Mouse (Mus musculus) limb, embryonic 13.5 days (tissue): ENCODE measurements around the gene Obox2. TPM values are rescaled to one million over a fixed set of nuclear protein-coding genes. Genes with fewer than 3 reads are reported as not detected.
"Not testable (repeated sequence)": the region's sequence is repeated elsewhere in the genome, so short reads cannot be mapped to it uniquely, and the experiment has no call there.

ENCODE experiments used
- ATAC-seq: fragments of 200-750 bp; cut with Nextera tagmentation; 2 replicates; pipeline ENCODE4 v1.8.0; 2017; ENCODE audit warnings: low read depth, moderate number of reproducible peaks, moderate TSS enrichment; ENCODE audit not compliant: low FRiP score
- H3K27ac ChIP-seq: fragments of 300-500 bp; sonication (generic); 2 replicates; pipeline ENCODE4 v1.5.1; 2015; ENCODE audit warnings: inconsistent platforms, mild to moderate bottlenecking, moderate library complexity
- H3K27me3 ChIP-seq: fragments of 300-500 bp; sonication (generic); 2 replicates; pipeline ENCODE4 v1.6.1; 2015; ENCODE audit warnings: mild to moderate bottlenecking, inconsistent platforms
- H3K36me3 ChIP-seq: fragments of 300-500 bp; sonication (generic); 2 replicates; pipeline ENCODE4 v1.6.1; 2015; ENCODE audit warnings: inconsistent platforms, mild to moderate bottlenecking, moderate library complexity
- H3K4me1 ChIP-seq: fragments of 300-500 bp; sonication (generic); 2 replicates; pipeline ENCODE4 v1.6.1; 2015; ENCODE audit warnings: inconsistent platforms
- H3K4me2 ChIP-seq: fragments of 300-500 bp; sonication (generic); replicated peaks from 2 replicates; pipeline ENCODE4 v1.6.1; 2015; ENCODE audit warnings: inconsistent platforms, mild to moderate bottlenecking, moderate library complexity
- H3K4me3 ChIP-seq: fragments of 300-500 bp; sonication (generic); 2 replicates; pipeline ENCODE4 v1.5.1; 2015; ENCODE audit warnings: moderate library complexity, mild to moderate bottlenecking, inconsistent platforms
- H3K9ac ChIP-seq: fragments of 300-500 bp; sonication (generic); 2 replicates; pipeline ENCODE4 v1.6.1; 2015; ENCODE audit warnings: mild to moderate bottlenecking, inconsistent platforms
- H3K9me3 ChIP-seq: fragments of 300-500 bp; sonication (generic); 2 replicates; pipeline ENCODE4 v1.6.1; 2016; ENCODE audit warnings: inconsistent platforms
- WGBS: fragments of 180-500 bp; shearing (Covaris S2); methylation state at CpG from one replicate; pipeline ENCODE4 v1.1.7; 2015; 5-methylcytosine and 5-hydroxymethylcytosine counted together
- polyA plus RNA-seq: library from polyadenylated mRNA; unstranded; fragments of >200 nt; fragmentation: Nextera tagmentation; extraction: Ambion mirVana; gene quantifications from 2 replicates; pipeline ENCODE4 v1.2.1, GENCODE M21; 2015

The Obox2 gene
- not detected in 2 replicates for polyA plus RNA-seq

GRCm38 (mm10) chr7:15388421-15388998 is at the start of gene Obox2, which contains the start of gene Obox1:
Obox2 (plus strand) TSS chr7:15388721.
Obox1 (plus strand) TSS chr7:15388948.
- not testable (repeated sequence) for H3K4me1 ChIP-seq

GRCm38 (mm10) chr7:15399147-15399874 is 10.8 kb downstream of the Obox2 start:
- H3K4me2 ChIP-seq, H3K4me3 ChIP-seq, H3K4me1 ChIP-seq, ATAC-seq, H3K9ac ChIP-seq, H3K27me3 ChIP-seq, H3K36me3 ChIP-seq, H3K27ac ChIP-seq: not testable (repeated sequence)
- peaks cover 38% of the 10 kb centered on the region for H3K9me3 ChIP-seq
- 76% methylated on average over 3 of the region's 3 CpGs for WGBS

More at GRCm38 (mm10) chr7:15388421-15388998, at the start of gene Obox2, which contains the start of gene Obox1:
- not testable (repeated sequence) for H3K4me3 ChIP-seq, H3K4me2 ChIP-seq, H3K9ac ChIP-seq, H3K9me3 ChIP-seq, H3K36me3 ChIP-seq, H3K27ac ChIP-seq, ATAC-seq, H3K27me3 ChIP-seq
- no CpG with 5 or more reads among the region's 2 CpGs for WGBS

- H3K9ac ChIP-seq, H3K4me2 ChIP-seq, ATAC-seq, H3K36me3 ChIP-seq, H3K4me1 ChIP-seq, H3K4me3 ChIP-seq, H3K27ac ChIP-seq, H3K27me3 ChIP-seq: not testable (repeated sequence)
- WGBS = 87% methylated on average over 10 of the region's 10 CpGs
- H3K9me3 ChIP-seq = peaks cover 15% of the 10 kb centered on the region; the same call in 1 of the 2 replicates
These were observed 18.3 kb downstream of the Obox2 start for GRCm38 (mm10) chr7:15406816-15407215.

- not testable (repeated sequence) for H3K4me2 ChIP-seq, H3K27ac ChIP-seq, H3K4me3 ChIP-seq, H3K27me3 ChIP-seq, ATAC-seq, H3K9ac ChIP-seq, H3K36me3 ChIP-seq, H3K4me1 ChIP-seq
- peaks cover 14% of the 10 kb centered on the region for H3K9me3 ChIP-seq
- 82% methylated on average over 9 of the region's 9 CpGs for WGBS
These were observed 29.5 kb downstream of the Obox2 start for GRCm38 (mm10) chr7:15418046-15418445.

- not testable (repeated sequence) for ATAC-seq, H3K4me3 ChIP-seq, H3K27ac ChIP-seq, H3K9me3 ChIP-seq, H3K9ac ChIP-seq, H3K4me1 ChIP-seq, H3K4me2 ChIP-seq, H3K36me3 ChIP-seq, H3K27me3 ChIP-seq
- WGBS = 87% methylated on average over 4 of the region's 4 CpGs
These were observed 37.0 kb downstream of the Obox2 start for GRCm38 (mm10) chr7:15425537-15425936.

Other genes with a start within 250 kb of the Obox2 start
- not detected in 2 replicates for gene Obox1, start 227 bp downstream of the Obox2 start, polyA plus RNA-seq